Mouse (Mus musculus) embryonic facial prominence, embryonic 14.5 days (tissue): Measurements from ENCODE around the gene Kcnip2. TPM values are rescaled to one million over a fixed set of nuclear protein-coding genes. Genes with fewer than 3 reads are reported as not detected.
A peak's percentile ranks its signal among the peaks of the same experiment; 100 is the strongest.

Source experiments
- ATAC-seq: fragments of 200-750 bp; cut with Nextera tagmentation; 2 replicates; pipeline ENCODE4 v1.8.0; 2017; ENCODE audit warnings: low read depth, moderate number of reproducible peaks, moderate TSS enrichment
- DNase-seq: peaks from one replicate; pipeline ENCODE4 v3.0.0-alpha.2; 2015; ENCODE audit warnings: low spot score
- H3K27ac ChIP-seq: fragments of 300-500 bp; sonication (generic); replicated peaks from 2 replicates; pipeline ENCODE4 v1.5.1; 2014; ENCODE audit warnings: low read depth, mild to moderate bottlenecking, low read length, moderate library complexity
- H3K27me3 ChIP-seq: fragments of 300-500 bp; sonication (generic); replicated peaks from 2 replicates; pipeline ENCODE4 v1.6.1; 2014; ENCODE audit warnings: low read length; ENCODE audit not compliant: control insufficient read depth, insufficient read depth
- H3K36me3 ChIP-seq: fragments of 300-500 bp; sonication (generic); 2 replicates; pipeline ENCODE4 v1.6.1; 2014; ENCODE audit warnings: low read length, mixed read lengths; ENCODE audit not compliant: control insufficient read depth, insufficient read depth
- H3K4me1 ChIP-seq: fragments of 300-500 bp; sonication (generic); 2 replicates; pipeline ENCODE4 v1.6.1; 2014; ENCODE audit warnings: antibody characterized with exemption, low read length; ENCODE audit not compliant: control insufficient read depth, insufficient read depth
- H3K4me2 ChIP-seq: fragments of 300-500 bp; sonication (generic); 2 replicates; pipeline ENCODE4 v1.6.1; 2014; ENCODE audit warnings: low read depth, mild to moderate bottlenecking, low read length, moderate library complexity, mixed read lengths
- H3K4me3 ChIP-seq: fragments of 300-500 bp; sonication (generic); 2 replicates; pipeline ENCODE4 v1.5.1; 2014; ENCODE audit warnings: low read depth, mild to moderate bottlenecking, low read length
- H3K9ac ChIP-seq: fragments of 300-500 bp; sonication (generic); 2 replicates; pipeline ENCODE4 v1.6.1; 2014; ENCODE audit warnings: low read depth, mild to moderate bottlenecking, low read length, moderate library complexity, mixed read lengths
- H3K9me3 ChIP-seq: fragments of 300-500 bp; sonication (generic); 2 replicates; pipeline ENCODE4 v1.6.1; 2016; ENCODE audit warnings: low read length; ENCODE audit not compliant: control insufficient read depth
- WGBS: fragments of 180-500 bp; shearing (Covaris S2); extraction: QIAGEN DNeasy Blood & Tissue Kit; methylation state at CpG from one replicate; pipeline ENCODE4 v1.1.7; 2014; 5-methylcytosine and 5-hydroxymethylcytosine counted together
- polyA plus RNA-seq: library from polyadenylated mRNA; unstranded; fragments of >200 nt; fragmentation: Nextera tagmentation; extraction: Ambion mirVana; gene quantifications from 2 replicates; pipeline ENCODE4 v1.2.1, GENCODE M21; 2014

The Kcnip2 gene
- polyA plus RNA-seq, 1 experiment from 2014 or later: 1.5 TPM

DNA sequence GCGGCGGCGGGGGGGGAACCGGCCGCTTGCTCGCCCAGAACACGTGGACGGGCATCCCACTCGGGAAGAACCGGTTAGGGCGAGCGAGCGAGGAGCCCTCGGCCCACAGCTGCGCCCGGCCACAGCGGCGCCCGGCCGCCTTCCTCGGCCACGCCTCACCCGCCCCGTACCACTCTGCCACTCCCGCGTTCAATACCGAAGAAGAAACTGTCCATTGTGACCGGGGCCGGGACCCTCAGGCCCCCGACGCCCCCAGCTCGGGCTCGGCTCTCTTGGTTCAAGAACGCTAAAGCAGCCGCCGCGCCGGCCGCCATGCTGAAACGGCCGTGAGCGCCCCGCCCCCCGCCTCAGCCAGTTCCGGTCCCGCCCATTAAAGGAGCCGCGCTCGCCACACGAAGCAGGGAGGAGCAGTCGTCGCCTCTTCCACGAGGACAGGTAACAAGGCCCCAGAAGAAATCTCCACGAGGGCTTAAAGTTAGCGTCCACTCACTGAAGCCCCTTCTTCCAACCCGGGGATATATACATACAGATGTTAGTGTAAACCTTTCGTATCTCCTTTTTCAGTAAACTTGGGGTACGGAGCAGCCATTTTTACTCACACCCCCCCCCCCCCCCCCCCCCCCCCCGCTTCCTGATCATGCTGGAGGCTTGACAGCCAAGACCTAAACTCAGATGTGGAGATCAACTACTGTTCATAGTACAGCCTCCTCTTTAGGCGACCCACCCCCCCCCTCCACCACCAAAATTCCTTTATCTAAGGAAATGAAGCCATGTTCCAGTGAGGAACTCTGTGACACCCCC, 66.4 kb downstream of the Kcnip2 start, which contains the start of gene Npm3:
Gene Npm3, minus strand, starts transcription at position 349 of the 801 bp plus-strand sequence.
- H3K36me3 ChIP-seq: peaks cover 39% of the 10 kb centered on the region
- H3K27me3 ChIP-seq: peaks cover 21% of the 10 kb centered on the region
- H3K4me1 ChIP-seq: peaks cover 3% of the 10 kb centered on the region
- H3K9ac ChIP-seq: peak within 1 kb of the TSS; percentile 84
- no peaks in the 10 kb centered on the region for H3K9me3 ChIP-seq
- peak within 1 kb of the TSS; percentile 90 for H3K4me2 ChIP-seq
- DNase-seq (peak; percentile 92), ATAC-seq (peak; percentile 85)
- H3K4me3 ChIP-seq: peak within 1 kb of the TSS; percentile 82
- H3K27ac ChIP-seq: no peak within 1 kb of the TSS
- WGBS: under 1% methylated on average over 34 of the region's 60 CpGs

DNA sequence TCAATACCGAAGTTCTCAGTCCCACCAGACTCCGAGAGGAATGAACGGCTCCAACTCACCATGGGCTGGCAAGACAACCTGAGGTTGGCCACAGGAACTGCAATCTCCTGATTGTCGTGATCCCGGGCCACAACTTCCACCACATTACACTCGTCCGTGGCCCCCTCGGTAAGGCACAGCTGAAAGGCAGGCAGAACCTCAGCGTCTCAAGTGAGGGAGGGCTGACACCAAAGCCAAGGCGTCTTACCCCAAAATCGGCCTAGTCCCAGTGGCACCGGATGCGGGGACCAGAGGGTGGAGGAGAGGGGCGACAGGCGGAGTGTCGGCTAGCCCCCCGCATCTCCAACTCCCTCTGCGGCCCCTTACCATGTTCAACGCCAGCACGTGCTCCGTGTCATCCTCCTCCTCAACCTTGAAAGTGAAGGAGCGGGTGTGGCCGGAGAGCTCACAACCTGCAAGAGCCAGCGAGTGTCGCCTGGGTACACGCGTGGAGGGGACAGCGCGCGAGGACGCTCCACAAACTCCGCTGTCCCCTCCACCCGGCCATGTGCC, 67.1 kb downstream of the Kcnip2 start:
- peak; percentile 4; the same call in 1 of the 2 replicates for ATAC-seq
- Histone ChIP-seq H3K36me3 (peaks cover 32% of the 10 kb centered on the region), H3K4me2 (peak overlapping the region; percentile 90), H3K4me1 (peaks cover 3% of the 10 kb centered on the region), H3K27ac (no peak overlapping the region), H3K9ac (peak overlapping the region; percentile 84), H3K27me3 (peaks cover 27% of the 10 kb centered on the region), H3K4me3 (peak overlapping the region; percentile 82), H3K9me3 (no peaks in the 10 kb centered on the region)
- WGBS: 2% methylated on average over 30 of the region's 33 CpGs
- DNase-seq: no peak

DNA sequence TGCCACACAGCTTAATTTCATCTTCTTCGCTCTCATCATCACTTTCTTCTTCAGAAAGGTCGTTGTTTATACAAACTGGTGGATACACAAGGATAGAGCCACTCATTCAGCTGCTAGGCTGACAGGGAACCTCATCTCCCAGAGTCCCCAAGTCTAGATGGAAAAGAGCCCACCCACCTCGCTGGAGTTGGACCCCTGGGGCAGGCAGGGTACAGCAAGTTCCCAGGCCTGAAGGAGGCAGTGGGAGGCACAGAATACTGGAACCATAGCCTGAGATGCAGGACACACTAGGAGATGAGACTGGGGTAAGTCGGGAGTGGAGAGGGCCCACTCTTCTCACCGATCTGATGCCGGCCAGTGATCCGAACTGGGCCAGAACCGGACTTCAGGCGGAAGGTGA, 67.7 kb downstream of the Kcnip2 start:
- WGBS: 48% methylated on average over 9 of the region's 9 CpGs
- H3K27ac ChIP-seq: no peak overlapping the region

DNA sequence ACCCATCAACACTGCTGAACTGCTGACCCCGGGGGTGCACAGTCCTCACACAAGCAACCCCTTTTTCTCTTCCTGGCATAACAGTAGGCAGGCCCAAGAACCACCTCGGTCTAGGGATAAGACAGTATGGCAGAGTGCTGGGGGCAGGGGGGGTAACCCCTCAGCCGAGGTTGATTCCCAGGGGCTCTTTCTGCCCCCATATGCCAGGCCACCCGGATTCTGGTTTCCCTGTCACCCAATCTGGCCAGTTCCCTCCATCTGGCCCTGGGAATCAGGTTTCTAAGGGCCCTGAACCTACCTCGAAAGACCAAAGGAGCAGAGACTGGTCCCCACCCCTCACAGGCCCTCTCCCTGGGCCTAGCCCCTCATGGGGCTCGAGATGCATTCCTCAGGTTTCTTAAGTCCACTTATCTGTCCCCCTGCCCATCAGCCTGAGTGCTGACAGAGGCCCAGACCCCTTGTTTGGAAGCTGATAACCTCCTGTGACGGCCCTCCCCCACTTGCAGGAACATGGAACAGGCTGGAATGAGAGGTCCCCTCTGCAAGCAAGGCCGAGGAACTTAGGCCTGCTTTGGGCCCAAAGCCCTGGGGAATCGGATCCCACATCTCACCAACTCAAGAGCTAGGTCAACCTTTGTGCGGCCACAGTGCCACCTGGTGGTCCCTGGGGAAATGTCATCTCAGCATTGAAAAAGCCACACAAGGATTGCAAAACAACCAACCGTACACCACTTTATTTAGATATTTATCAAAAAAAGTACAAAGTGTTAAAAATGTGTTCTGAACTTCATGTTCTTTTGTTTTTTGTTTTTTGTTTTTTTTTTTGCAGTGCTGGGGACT, 68.6 kb downstream of the Kcnip2 start:
- peaks cover 40% of the 10 kb centered on the region for H3K27me3 ChIP-seq
- DNase-seq (peak; percentile 89), ATAC-seq (no peak; the same call in 1 of the 2 replicates)
- 22% methylated on average over 11 of the region's 11 CpGs for WGBS
- no peak overlapping the region for H3K9ac ChIP-seq
- H3K4me2 ChIP-seq: no peak overlapping the region
- H3K27ac ChIP-seq: no peak overlapping the region
- peaks cover 17% of the 10 kb centered on the region for H3K36me3 ChIP-seq
- H3K9me3 ChIP-seq: no peaks in the 10 kb centered on the region
- peaks cover 11% of the 10 kb centered on the region for H3K4me1 ChIP-seq
- H3K4me3 ChIP-seq: no peak overlapping the region

More for the DNA sequence above, 67.7 kb downstream of the Kcnip2 start:
- Histone ChIP-seq H3K4me2 (peak overlapping the region; percentile 90), H3K36me3 (peaks cover 27% of the 10 kb centered on the region), H3K9me3 (no peaks in the 10 kb centered on the region), H3K4me1 (peaks cover 4% of the 10 kb centered on the region), H3K4me3 (peak overlapping the region; percentile 82), H3K27me3 (peaks cover 33% of the 10 kb centered on the region), H3K9ac (0 out of 2 replicates have a peak overlapping the region, but pooled peaks have one; percentile 84)
- DNase-seq (no peak), ATAC-seq (no peak)

DNA sequence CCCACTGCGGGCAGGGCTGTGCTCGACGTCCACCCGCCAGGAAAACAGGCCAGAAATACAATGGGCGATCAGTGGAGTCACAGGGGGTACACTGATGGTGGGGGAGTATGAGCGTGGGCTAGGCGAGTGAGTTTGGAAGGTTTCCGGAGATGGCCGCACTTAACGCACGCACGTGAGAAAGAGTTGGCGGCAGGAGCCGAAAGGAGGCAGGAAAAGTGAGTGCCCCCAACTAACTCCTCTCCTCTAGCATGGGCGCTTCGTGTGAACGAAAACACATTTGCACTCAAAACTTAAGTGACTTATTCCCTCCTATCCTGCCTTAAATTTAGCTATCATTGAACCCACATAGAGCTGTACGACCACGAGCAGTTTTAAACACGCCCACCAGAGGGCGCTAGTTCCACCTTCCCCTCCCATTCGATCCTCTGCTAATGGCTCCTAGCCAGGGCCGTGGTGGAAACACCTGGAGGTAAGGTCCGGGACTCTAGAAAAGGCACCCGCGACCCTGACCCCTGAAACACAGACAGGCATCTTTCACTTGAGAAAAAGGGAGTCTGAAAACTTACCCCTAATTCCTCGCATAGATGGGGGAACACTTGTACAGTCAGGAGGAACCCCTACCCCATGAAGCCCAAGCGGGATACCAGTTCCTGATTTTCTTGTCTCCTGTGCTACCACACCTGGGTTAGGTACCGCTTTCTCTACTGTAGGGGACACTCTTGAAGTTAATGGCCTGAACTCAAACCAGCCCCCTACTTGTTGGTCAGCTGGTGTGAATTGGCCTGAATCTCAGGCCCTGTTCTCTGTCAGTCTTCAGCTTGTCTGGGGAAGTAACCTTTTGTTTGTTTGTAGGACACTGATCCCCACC, 69.5 kb downstream of the Kcnip2 start:
- peaks cover 49% of the 10 kb centered on the region for H3K27me3 ChIP-seq
- no peak overlapping the region for H3K4me3 ChIP-seq
- no peaks in the 10 kb centered on the region for H3K9me3 ChIP-seq
- H3K36me3 ChIP-seq: peaks cover 8% of the 10 kb centered on the region
- DNase-seq: peak; percentile 63
- H3K27ac ChIP-seq: no peak overlapping the region
- no peak overlapping the region for H3K9ac ChIP-seq
- WGBS: 8% methylated on average over 29 of the region's 29 CpGs
- ATAC-seq: no peak
- H3K4me1 ChIP-seq: peaks cover 18% of the 10 kb centered on the region
- peak overlapping the region; percentile 15; the same call in 1 of the 2 replicates for H3K4me2 ChIP-seq

DNA sequence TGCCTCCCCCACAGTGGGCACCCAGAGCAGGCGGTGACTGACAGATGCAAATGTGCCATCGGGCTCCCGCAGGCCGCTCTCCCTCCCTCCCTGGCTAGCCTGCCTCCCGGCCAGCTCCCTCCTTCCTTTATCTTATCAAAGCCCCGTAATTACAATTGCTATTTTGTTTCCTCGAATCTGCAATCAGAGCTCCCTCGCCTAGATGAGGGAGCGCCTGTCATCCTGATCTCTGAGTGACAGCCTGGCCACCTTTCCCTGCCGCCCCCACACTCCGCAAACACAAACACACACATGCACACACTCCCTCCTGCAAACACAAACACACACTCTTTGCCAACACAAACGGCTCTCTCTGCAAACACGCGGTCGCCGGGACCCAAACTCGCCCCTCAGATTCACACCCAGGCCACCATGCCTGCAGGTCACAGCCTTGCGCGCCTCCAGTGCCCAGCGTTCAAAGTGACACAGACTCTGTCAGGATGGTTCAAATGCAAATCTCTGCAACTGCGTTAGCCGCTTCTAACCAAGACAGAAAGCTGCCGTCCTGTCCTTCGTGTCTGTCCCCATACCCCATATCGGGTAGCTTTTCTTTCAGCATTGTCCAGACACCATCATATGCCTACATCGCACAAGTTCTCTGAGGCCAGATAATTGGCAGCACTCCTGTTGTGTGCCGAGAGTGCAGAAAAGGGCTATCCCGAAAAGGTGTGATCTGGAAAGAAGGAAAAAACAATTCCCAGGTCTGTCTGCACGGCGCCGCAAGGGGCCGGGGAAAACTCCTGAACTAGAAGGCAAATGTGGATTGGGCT, 70.3 kb downstream of the Kcnip2 start:
- H3K4me1 ChIP-seq: peaks cover 25% of the 10 kb centered on the region
- H3K4me3 ChIP-seq: no peak overlapping the region; the same call in 1 of the 2 replicates
- no peak for ATAC-seq

DNA sequence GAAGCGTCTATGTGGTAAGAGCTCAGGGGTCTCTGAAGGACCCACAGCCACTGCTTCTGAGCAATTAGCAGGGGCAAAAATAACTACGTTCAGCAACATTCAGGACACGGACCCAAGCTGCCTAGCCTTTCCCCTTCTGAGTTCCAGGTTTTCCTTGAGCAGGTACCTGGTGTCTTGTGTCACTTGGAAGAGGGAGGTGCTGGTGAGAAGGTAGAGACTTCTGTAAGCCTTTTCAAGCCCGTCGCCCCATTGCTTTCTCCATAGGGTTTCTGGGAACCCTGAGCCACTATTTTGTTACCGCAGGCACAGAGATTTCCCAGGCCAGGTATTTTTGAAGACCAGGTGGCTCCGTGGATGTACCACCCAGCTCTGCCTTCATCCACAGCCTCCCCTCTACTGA, 72.2 kb downstream of the Kcnip2 start:
- H3K9me3 ChIP-seq: no peaks in the 10 kb centered on the region
- 14% methylated on average over 7 of the region's 7 CpGs for WGBS
- H3K4me1 ChIP-seq: peaks cover 25% of the 10 kb centered on the region
- no peak overlapping the region for H3K9ac ChIP-seq
- DNase-seq (no peak), ATAC-seq (no peak)
- H3K4me2 ChIP-seq: peak overlapping the region; percentile 88; the same call in 1 of the 2 replicates
- no peak overlapping the region for H3K27ac ChIP-seq
- peaks cover 75% of the 10 kb centered on the region for H3K27me3 ChIP-seq
- peak overlapping the region; percentile 48; the same call in 1 of the 2 replicates for H3K4me3 ChIP-seq
- no peaks in the 10 kb centered on the region for H3K36me3 ChIP-seq

More for the DNA sequence above, 70.3 kb downstream of the Kcnip2 start:
- Histone ChIP-seq H3K36me3 (0 out of 2 replicates have a peak, but pooled peaks cover 4% of the 10 kb centered on the region), H3K27me3 (peaks cover 57% of the 10 kb centered on the region), H3K9ac (no peak overlapping the region), H3K9me3 (no peaks in the 10 kb centered on the region), H3K27ac (no peak overlapping the region), H3K4me2 (peak overlapping the region; percentile 15; the same call in 1 of the 2 replicates)
- WGBS: 4% methylated on average over 32 of the region's 32 CpGs
- no peak for DNase-seq
